Mouse (Mus musculus) brain, embryonic 14.5 days (tissue): ENCODE results near the gene Nup54.

Experiments
- CTCF ChIP-seq: fragments of 200-500 bp; IDR thresholded peaks from 2 replicates; pipeline ENCODE4 v1.5.1; 2012; ENCODE audit warnings: inconsistent platforms, mild to moderate bottlenecking, moderate library complexity, borderline replicate concordance; ENCODE audit not compliant: insufficient read depth, insufficient read length; ENCODE audit errors: extremely low read depth
- POLR2A ChIP-seq: fragments of 200-500 bp; IDR thresholded peaks from 2 replicates; pipeline ENCODE4 v1.6.1; 2012; ENCODE audit warnings: mild to moderate bottlenecking, inconsistent platforms, borderline replicate concordance; ENCODE audit not compliant: poor library complexity, insufficient read depth, insufficient read length, severe bottlenecking; ENCODE audit errors: extremely low read depth

DNA sequence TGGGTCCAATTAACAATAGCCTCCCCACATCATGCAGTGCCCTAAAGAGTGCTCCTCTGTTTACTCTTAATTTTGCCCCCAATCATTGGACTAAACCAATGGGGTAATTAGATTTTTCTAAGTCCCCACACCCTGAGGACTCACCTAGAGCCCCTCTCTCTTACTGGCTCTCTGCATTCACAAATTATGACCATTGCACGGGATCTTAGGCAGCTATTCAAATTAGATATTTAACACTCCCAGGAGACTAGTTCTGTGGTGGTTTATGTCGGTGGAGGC, 30.7 kb downstream of the Nup54 start:
- TF ChIP-seq CTCF (no peak), POLR2A (no peak)
